Mouse (Mus musculus) retina, adult 2 months (tissue): Measurements from ENCODE around the gene Eml4.

Experiments used
- DNase-seq: peaks from one replicate; pipeline ENCODE4 v3.0.0-alpha.2; 2012; ENCODE audit warnings: low read depth, low spot score

The Eml4 gene

DNA sequence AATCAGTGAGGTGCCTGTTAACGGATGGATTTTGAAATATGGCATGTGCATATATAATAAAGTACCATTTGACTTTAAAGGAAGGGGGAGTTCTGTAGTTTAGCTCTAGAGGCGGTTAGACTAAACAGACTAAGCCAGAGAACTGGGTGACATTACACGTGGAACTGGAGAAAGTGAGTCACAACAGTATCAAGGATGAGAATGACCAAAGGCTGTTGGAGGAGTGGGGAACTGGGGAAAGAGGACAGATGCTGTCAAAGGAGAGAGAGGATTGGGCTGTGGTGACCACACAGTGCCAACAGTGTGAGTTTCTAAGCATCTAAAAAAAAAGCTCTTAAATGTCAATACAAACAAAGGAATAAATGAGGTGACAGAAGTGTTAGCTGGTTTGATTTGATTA lies 29.1 kb downstream of the Eml4 start:
- no peak for DNase-seq

GRCm38 (mm10) chr17:83382752-83383151 lies 32.0 kb downstream of the Eml4 start:
- DNase-seq: no peak

- no peak for DNase-seq
These were observed 34.2 kb downstream of the Eml4 start for GRCm38 (mm10) chr17:83384981-83385380.

DNA sequence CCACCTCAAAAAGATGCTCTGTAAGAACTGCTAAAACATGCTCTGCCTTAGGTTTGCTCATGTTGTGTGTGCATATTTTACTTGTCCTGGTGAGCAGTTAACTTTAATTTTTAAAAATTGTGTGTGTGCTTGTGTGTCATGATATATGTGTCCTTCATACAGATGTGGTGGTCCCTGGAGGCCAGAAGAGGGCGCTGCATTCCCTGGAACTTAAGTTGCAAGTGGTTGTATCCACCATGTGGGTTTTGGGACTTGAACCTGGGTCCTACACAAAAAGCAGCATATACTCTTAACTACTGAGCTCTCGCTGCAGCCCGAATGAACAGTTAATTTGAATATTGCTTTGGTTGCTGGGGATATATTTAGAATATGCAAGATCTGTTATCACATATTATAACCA lies 36.4 kb downstream of the Eml4 start:
- DNase-seq: no peak

GRCm38 (mm10) chr17:83394013-83394412 lies 43.3 kb downstream of the Eml4 start:
- no peak for DNase-seq

GRCm38 (mm10) chr17:83397571-83398100 lies 46.9 kb downstream of the Eml4 start:
- no peak for DNase-seq

GRCm38 (mm10) chr17:83398756-83399155 lies 48.0 kb downstream of the Eml4 start:
- DNase-seq: no peak

- DNase-seq: no peak
These were observed 79.9 kb downstream of the Eml4 start for GRCm38 (mm10) chr17:83430607-83431006.

DNA sequence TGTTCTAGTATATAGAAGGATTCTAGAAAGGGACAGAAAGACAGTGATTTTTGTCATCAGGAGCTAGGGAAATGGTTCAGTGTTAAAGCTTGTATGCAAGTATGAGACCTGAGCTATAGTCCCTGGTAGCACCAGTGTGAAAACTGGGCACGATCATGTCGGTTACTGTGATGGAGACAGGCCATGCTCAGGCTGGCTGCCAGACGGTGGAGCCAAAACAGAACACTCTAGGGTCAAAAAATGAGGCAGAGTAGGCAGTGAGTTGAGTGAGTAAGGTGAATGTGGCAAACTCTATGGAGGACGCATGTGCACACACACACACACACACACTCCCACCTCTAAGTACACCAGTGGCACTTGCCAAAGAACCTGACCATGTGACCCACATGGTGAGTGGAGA lies 92.7 kb downstream of the Eml4 start:
- DNase-seq: no peak

DNA sequence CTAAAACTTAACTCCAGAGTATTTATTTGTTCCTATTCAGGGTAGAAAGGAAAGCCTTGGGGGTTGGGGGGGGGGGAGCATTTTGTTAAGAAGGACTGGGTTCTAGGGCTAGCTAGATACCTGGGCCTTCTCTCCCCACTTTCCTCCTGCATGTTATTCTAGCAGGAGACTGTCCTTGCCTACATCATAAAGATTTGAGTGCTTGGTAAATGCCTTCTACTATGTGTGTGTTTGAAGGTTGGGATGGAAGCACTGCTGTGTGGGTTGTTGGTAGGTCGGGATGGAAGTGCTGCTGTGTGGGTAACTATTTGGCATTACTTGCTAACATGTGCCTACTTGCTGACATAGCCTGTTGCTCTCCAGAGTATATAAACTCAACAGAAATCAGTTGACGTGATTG lies 98.9 kb downstream of the Eml4 start:
- no peak for DNase-seq

DNA sequence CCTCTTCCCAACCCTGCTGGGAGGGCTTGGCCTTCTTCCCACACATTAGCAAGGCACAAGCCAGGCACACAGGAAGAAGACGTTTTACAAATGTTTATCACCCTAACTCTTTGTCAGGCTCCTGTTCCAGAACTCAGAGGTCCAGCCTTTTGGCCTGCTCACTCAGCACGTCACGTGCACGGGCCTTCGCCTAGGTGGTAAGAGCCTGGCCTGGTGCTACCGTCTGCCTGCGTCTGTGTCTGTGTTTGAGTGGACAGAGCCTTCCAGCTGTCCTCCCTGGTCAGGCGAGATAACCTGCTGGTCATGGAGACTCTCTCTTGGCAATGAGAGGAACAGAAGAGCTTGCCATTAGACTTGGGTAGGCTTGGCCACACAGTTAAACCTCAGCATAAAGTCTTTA lies 100.6 kb downstream of the Eml4 start:
- DNase-seq: no peak

DNA sequence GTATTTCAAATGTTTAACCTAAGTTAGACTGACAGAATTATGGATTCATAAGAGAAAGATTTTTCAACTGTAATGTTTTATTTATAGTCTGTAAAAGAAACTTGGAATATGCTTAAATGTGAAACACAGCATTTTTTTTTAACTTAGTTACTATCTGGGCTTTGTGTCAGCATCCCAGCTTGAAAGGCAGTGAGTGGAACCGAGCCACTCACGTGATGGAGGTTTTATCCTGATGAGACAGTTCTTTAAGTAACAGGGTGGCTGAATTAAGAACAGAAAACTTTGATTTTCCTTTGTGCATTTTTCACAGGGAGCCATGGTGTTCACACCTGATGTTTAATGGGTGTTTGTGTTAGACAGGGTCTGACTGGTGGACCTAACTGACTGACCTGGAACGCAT lies 101.1 kb downstream of the Eml4 start:
- DNase-seq: no peak

DNA sequence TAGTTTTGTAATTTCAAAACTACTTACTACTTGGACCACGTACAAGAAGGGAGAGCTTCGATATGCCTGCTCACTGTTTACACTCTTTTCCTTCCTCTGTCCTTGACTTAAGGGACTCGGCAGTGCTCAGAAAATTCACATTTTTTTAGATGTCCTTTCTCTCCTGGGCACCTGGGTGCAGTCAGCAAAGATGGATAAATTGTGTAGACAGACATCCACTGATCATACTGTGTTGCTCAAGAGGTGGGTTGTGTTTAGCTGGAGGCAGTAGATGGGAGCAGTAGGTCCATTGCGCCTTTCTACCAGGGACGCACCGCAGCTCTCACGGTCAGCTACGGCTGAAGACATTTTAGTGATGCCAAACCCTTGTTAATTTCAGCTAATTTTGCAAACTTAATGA lies 101.7 kb downstream of the Eml4 start:
- no peak for DNase-seq

- no peak for DNase-seq
These were observed 102.9 kb downstream of the Eml4 start for GRCm38 (mm10) chr17:83453587-83453986.

- DNase-seq: no peak
These were observed 106.5 kb downstream of the Eml4 start for GRCm38 (mm10) chr17:83457271-83457670.

GRCm38 (mm10) chr17:83465969-83466368 lies 115.2 kb downstream of the Eml4 start:
- no peak for DNase-seq

GRCm38 (mm10) chr17:83466697-83467251 lies 116.0 kb downstream of the Eml4 start:
- no peak for DNase-seq

- DNase-seq: no peak
These were observed 118.9 kb downstream of the Eml4 start for GRCm38 (mm10) chr17:83469586-83469985.

DNA sequence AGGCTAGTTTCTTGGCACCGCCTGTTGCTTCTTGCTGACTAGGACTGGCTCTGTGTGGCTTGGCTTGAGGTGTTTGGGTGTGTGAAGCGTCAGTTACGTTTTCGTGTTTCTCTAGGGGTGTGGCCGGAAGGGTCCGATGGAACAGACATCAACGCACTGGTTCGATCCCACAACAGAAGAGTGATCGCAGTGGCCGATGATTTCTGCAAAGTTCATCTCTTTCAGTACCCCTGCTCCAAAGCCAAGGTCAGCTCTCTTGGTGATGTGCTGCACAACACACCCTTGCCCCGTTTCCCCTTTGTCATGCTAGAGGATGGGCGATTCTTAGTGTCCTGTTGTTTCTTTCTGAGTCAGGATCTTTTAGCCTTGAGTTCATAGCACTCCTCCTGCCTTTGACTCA lies 126.4 kb downstream of the Eml4 start:
- DNase-seq: no peak

DNA sequence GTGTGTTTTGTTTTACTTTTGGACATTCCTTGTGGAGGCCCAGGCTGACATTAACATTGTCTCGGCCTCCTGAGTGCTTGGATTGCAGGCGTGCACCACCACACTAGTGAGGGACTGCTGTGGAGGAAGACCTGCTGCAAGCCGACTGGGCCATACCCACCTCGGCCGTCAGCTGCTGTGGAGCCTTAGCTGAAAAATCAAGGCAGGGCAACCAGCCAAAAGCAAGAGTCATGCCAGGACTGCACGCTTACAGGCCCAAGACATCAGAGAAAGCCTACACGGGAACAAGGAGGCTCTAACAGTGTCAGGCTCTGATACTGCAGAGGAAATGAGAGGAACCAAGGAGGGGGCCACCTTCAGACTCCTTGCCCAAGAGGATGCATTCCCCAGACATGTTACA lies 130.8 kb downstream of the Eml4 start:
- DNase-seq: no peak

DNA sequence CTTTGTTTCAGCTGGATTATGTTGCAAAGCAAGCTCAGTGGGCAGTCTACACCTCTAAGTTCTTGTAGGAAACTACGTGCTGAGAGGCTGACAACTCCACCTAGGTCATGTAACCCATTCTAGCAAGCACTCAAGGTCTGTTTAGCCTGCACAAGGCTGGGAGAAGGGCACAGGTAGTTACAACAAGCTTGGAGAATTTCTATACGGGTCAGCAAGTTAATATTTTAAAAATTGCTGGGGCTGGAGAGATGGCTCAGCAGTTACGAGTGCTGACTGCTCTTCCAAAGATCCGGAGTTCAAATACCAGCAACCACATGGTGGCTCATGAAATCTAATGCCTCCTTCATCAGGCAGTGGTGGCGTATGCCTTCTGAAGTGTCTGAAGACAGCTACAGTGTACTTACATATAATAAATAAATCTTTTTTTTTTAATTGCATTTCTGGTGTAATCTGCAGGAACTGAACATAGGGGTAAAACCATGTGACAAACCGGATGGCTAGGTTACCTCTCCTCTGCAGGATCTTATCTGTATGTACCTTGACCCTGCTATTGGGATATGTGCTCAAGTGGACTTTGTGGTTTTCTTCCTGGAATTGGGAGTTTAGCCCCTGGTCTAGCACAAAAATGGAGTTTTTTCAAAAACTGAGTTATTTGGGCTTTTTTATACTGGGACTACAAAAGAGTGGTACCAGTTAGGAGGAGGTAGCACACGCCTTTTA lies 132.2 kb downstream of the Eml4 start:
- no peak for DNase-seq

DNA sequence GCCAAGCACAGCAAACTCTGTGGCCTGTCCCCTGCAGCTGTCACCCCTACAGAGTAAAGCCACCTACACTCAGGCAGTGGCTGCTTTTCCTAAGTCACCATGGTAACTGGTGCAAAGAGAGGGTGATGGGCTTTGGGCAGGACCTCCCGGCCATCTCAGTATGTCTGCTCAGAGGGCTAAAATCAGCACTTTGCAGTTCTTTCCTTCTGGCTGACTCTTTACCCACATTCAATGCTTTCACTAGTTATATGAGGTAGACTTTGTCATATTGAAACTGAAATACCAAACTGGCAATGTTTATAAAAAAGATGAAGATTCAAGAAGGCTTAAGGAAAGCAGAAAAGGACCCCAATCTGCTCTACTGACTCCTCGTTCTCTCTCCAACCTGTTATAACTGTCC lies 133.1 kb downstream of the Eml4 start:
- no peak for DNase-seq

DNA sequence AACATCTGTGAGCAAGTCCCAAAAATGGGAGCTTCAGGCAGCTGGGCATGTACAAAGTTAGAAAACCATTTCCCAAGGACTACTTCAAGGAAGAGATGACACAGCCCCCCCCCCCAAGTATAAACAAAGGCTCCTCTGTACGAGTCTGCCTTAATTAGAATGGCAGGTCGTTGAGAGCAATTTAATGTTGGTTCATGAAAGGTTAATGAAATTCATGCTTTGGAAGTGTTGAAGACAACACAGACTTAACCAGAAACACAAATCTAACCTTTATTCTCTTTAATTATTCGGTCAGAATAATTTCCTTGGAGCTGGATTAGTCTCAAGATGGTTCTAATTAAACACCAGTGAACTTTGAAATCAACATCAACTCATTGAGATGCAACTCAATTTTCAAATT lies 137.0 kb downstream of the Eml4 start:
- no peak for DNase-seq

GRCm38 (mm10) chr17:83498889-83499288 lies 148.2 kb downstream of the Eml4 start:
- DNase-seq: no peak
